Mouse (Mus musculus) kidney, postnatal 14 days (tissue): ENCODE measurements around the gene Lgr5.

Experiments used
- DNase-seq: peaks from one replicate; pipeline ENCODE4 v3.0.0; 2022; ENCODE audit warnings: mixed read lengths

Lgr5 gene

DNA sequence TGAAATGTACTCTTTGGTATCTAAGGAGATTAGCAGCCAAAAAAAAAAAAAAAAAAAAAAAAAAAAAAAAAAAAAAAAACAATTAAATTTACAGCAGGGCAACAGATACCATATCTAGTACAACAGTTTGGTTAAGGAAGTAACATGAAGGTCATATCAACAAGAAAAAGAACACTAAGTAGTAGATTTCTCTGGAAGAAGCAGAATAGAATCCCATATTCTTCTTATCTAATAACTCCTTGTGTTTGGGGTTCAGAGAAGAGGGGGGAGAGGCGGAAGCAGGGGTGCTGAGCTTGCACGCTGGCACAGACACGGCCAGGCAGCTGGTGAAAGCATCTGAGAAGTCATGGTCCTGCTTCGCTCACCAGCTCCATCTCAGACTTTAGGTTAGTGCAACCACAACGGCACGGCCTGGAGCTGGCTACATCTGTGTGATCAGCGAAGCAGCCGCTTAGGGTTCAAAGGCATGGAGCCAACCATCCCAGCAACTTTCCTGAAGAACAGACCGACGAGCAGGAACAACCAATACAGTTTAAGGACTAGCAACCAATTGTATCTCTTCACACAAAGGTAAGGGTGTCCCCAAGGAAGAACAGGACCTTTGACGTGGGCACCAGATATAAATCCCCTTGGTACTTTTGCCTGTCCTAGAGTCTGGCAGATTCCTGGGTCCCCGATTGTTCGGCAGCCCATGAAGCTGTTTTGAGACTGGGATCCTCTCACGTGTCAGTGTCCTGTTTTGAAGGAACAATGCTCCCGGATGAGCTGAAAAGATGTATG is 17.7 kb downstream of the Lgr5 start, which contains the start of gene A930009A15Rik:
A930009A15Rik (plus strand) TSS at position 275 of the 780 bp plus-strand sequence.
- no peak for DNase-seq

DNA sequence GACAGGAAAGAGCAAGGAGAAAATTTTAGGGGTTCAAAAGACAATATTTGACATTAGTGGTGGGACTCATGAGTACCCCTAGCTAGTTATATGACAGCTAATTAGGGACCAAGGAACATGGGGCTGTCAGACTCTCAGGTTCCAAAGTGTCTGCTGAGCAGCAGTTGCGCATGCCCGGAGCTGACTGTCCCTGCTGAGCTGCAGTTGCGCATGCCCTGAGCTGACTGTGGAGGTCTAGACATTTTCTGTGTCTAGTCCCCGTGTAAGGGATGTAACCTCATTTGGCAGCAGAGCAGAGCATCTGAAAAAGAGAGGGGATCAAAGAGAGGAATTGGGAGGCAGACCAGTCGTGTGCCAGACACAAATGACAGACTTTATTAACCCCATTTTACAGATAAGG is 23.6 kb downstream of the Lgr5 start:
- no peak for DNase-seq

- DNase-seq = no peak
Observed at GRCm38 (mm10) chr10:115562911-115563686, 24.5 kb downstream of the Lgr5 start.

GRCm38 (mm10) chr10:115561136-115561880 is 26.3 kb downstream of the Lgr5 start:
- DNase-seq = peak; percentile 47

DNA sequence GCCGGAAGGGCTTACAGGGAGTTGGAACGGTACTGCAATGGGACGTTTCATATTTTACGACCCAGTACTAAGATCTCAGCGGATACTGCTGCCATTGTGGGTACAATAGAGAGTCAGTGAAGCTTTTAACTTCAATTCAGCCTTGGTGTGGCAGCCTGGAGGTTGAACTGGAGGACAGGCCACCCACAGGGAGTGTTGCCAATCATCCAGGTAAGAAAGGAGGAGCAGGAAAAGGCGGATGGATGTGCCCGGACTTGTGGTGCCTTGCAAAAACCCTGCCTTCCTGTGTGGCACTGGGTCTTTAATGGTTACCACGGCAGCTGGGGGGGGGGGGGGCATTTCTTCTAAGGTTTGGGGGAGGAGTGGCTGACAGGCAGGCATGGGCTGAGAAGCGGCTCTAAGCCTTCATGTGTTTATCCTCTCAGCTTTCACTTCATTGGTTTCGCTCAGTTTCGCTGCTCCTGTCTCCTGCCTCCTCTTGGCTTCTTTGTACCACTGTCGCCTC is 30.8 kb downstream of the Lgr5 start:
- no peak for DNase-seq

GRCm38 (mm10) chr10:115555191-115555765 is 32.3 kb downstream of the Lgr5 start:
- no peak for DNase-seq

DNA sequence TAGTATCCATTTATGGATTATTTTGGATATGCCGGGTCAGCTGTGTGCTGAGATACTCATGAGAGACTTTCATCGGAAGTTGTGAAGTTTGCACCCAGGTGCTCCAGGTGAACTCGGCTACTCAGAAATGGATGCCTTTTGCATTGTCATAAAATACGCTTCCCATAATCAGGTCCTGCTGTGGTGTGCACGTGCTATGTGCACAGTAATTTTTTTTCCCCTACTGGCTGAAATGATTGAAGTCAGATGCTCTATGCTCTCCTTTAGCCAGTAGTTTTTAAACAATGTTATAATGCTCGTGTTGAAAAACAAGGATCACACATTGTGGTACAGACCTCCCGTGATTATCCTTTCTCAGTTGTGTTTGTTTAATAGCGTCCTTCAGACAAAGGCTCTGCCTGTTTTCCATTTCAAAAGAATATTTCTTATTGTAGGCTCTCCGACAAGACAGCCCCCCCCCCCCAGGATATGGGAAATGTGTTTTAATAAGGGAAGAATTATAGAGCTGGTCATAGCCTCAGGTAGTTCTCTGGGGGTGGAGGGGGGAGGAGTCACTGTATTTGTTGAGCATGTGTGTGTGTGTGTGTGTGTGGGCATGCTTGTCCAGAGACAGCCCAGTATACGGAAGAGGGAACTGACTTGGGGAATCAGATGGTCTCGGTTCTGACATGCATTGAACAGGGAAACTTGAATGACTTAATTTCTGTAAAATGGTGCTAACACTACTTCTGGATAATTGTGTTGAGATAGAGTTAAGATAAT is 34.0 kb downstream of the Lgr5 start:
- DNase-seq = no peak

GRCm38 (mm10) chr10:115551069-115551468 is 36.5 kb downstream of the Lgr5 start:
- DNase-seq = no peak

DNA sequence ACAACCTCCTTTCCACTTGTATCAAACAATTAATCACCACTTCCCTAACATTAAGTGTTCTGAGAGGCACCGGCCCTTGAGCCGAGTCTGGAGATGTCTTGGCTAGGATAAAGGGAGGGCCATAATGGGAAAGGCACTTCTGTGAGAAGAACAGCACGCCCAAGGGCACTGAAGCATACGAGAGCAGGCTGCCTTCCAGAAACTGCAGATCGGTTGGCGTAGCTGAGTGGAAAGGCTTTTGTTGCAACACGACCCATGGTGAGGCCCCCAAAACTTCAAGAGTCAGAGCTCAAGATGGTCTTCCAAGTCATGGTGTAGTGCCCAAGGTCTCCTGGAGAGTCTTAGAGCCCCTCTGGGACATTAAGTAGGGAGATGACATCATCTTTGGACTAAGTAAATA is 37.3 kb downstream of the Lgr5 start:
- no peak for DNase-seq

- DNase-seq = no peak
Observed at GRCm38 (mm10) chr10:115542917-115543316, 44.7 kb downstream of the Lgr5 start.

DNA sequence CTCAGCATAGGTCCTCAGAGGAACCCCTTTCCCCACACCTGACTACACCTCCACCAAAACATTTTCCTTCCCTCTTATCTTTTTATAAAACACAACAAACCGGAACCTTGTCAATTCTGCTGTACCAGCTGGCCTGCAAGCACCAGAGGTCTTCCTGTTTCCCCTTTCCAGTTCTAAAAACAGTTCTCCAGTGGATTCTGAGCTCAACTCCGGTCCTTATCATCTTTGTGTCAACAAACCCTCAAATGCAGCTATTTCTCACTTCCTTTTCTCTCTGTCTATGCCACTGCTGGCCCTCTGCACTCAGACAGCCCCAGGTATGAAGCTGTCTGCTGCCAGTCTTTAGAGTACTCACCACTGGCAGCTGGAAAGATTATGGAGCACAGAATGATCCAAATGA is 56.8 kb downstream of the Lgr5 start:
- no peak for DNase-seq

DNA sequence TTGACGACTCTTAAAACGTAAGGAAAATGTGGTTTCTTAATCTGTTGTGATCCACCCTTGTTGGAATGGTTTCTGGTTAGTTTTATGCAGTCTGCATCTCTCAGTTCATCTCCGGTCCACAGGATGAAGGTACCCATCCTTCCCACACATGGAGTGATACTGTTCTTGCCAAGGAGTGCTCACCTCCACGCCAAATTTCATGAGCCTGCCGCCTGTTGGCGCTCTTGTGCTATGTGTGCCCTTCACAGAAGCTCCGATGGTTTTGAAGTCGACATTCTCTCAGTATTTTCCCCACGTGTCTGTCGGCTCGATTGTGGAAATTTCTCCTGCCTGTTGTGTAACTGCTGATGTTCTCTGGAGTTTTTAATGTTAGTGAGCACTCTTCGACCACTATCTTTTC is 57.8 kb downstream of the Lgr5 start:
- no peak for DNase-seq

DNA sequence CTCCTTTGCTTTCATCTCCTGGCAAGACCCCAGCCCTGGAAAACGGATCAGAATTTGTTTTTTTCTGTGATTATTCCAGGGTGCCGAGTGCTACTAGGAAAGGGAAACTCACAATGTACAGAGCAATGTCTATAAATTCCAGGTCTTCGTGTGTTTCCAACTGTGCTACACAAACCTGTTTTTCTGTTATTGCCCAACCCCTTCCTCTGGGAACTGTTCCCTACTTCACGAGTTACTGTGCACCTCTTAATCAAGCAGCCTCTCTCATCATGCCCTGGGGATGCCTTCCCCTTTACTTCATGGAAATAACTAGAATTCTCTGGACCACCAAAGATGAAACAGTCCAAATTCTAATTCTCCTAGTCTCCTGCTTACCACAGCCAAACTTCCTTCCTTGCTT is 58.7 kb downstream of the Lgr5 start:
- DNase-seq = no peak

- no peak for DNase-seq
Observed at GRCm38 (mm10) chr10:115521081-115521451, 66.5 kb downstream of the Lgr5 start.

DNA sequence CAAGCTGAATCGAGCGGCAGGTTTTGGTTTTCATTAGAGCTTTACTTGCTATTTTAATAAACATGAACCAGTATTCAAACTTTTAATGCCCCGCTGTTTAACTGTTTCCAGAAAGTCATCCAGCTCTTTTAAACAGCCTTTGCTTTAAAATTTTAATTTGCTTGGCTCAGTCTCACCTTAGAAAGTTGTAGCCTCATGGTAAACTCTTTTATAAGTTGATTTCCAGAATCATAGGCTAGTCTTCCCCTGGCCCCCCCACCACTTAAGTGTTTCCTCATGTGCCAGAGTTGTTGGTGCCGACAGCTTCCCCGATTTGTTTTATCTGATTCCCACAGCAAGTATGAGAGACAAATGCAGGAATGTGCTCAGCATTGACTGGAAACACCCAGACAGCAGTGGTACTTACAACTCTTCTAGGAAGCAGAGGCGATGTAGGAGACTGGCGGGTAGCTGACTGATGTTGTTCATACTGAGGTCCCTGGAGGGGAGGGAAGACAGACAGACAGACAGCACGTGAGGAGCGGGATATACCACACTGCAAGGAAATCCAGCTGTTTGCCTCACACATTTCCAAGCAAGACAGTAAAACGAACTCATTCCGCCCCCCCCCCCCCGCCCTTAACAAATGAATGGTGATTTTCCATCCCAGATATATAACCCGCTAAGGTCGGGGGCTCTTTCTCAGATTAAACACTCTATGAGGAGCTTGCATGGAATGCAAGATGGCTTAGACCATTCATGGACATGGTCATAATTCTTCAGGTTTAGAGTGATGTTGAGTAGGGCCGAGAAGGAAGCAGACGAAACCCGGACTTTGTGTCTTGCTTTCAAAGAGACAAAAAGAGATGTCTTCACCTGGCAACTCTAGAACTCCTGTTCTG is 67.1 kb downstream of the Lgr5 start:
- no peak for DNase-seq

DNA sequence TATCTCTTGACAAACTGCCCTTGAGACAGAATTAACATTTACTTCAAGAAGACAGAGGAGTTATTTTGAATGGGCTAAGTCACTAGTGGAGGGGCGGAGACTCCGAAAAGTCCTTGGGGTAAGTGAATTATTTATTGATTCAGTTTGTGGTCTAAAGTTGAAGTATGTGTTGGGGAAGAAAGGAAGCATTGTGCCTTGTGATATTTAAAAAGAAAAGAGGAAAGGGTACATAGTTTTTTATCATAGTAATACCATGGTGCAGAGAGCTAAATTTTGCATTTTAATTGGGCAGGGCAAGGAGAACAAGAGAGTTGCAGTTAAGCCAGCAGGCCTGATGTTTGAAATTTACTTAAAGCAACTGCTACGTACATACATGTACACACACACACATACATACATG is 68.7 kb downstream of the Lgr5 start:
- no peak for DNase-seq

DNA sequence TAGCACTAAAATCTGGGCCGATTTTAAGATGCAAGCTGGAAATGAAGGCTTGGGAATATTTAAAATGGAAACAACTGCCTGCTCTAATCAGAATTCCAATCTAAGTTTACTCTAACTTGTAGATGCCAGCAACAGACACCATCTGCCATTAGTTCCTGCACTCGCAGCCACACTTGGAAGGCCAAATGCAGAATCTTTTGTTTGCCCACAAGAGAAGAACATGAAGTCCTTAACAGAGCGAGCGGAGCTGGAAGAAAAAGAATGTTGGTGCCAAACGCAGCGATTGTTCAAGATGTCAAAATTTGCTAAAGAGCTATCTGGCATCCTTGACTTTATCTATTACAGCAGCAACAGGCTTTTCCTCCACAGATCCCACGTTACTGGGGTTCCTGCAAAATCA is 72.1 kb downstream of the Lgr5 start:
- DNase-seq = no peak

GRCm38 (mm10) chr10:115510959-115511358 is 76.6 kb downstream of the Lgr5 start:
- DNase-seq = peak; percentile 46

DNA sequence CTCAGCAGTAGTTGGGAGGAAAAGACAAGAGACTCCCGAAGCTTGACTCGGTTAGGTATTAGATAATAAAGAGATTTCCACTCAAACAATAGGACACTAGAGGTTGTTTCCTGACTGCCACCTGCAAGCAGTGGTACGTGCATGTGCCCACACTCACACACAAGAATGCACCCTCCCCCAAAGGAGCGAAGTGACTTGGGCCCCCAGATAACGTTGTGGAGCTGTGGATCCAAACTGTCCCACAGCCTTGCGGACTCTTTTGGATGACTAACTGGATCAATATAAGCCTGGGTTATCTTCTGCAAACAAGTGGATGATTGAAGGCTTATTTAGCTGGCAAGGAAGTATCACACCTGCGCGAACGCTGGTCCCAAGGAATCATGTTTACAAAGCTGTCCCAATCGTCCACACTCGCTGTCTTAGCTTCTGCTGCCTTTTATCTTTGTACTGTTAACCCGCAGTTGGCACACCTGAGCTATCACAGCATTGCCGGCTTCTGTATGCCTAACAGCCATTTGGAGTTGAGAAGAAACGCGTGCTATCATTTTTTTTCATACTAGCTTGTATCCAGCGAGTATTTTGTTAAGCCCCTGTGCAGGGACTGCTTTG is 81.8 kb downstream of the Lgr5 start:
- DNase-seq = no peak

GRCm38 (mm10) chr10:115505155-115505554 is 82.4 kb downstream of the Lgr5 start:
- DNase-seq = no peak

DNA sequence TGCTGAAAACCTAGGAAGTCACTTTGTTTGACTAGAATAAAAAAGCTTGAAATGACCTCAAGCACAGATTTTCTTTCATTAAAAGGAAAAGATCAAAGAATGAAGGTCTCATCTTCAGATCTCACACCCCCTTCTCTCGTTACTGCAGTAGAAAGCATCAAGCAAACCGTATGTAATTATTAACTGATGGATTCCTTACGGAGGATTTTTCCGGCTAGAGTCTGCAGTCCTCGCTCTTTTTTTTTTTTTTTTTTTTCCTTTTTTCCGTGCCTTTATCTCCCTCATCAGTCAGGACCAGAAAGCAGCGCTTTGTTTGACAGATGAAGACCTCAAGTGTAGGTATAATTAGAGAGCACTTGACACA is 93.8 kb downstream of the Lgr5 start:
- DNase-seq = no peak
